ENCODE assay signal across 8 mouse cellular contexts in genomic region chr11:118490566-118491218, GRCm38 (mm10). TPM values are rescaled to one million over a fixed set of nuclear protein-coding genes. Genes with fewer than 3 reads are reported as not detected.
DNase-seq lines count a peak whose midpoint lies in the region; ATAC-seq and TF ChIP-seq lines count a peak whose summit lies in the region.

No protein-coding gene starts in this region.

- H3K27me3 ChIP-seq in hindbrain, embryonic 13.5 days = no peaks in the 10 kb centered on the region
- H3K27me3 ChIP-seq in limb, embryonic 15.5 days = peaks cover 8% of the 10 kb centered on the region
- H3K27me3 ChIP-seq in midbrain, postnatal 0 days (ENCODE audit: insufficient read depth, low read length) = no peaks in the 10 kb centered on the region
- H3K27me3 ChIP-seq in stomach, embryonic 16.5 days (ENCODE audit: control insufficient read depth, insufficient read depth, low read length) = no peaks in the 10 kb centered on the region

- peak overlapping the region; percentile 40; the same call in 1 of the 2 replicates for H3K9ac ChIP-seq in hindbrain, embryonic 13.5 days
- no peak overlapping the region for H3K9ac ChIP-seq in limb, embryonic 15.5 days
- no peak overlapping the region for H3K9ac ChIP-seq in midbrain, postnatal 0 days (replicated peaks; ENCODE audit: low read length, poor library complexity, severe bottlenecking)
- peak overlapping the region; percentile 54; the same call in 1 of the 2 replicates for H3K9ac ChIP-seq in stomach, embryonic 16.5 days (ENCODE audit: low read length)

- 18% methylated on average over 22 of the region's 22 CpGs for WGBS in hindbrain, embryonic 13.5 days
- WGBS in limb, embryonic 15.5 days = 23% methylated on average over 22 of the region's 22 CpGs
- 26% methylated on average over 22 of the region's 22 CpGs for WGBS in midbrain, postnatal 0 days
- 20% methylated on average over 22 of the region's 22 CpGs for WGBS in stomach, embryonic 16.5 days

- TF ChIP-seq CTCF in midbrain, postnatal 0 days (IDR thresholded peaks at IDR 0.05) = peak; percentile 75

- ATAC-seq in CD4-positive, CD25-positive, alpha-beta regulatory T cell, adult 4 months = no peak
- ATAC-seq in hindbrain, embryonic 13.5 days (ENCODE audit: low FRiP score) = no peak; the same call in 1 of the 2 replicates
- ATAC-seq in limb, embryonic 15.5 days (ENCODE audit: insufficient number of reproducible peaks, low FRiP score, low TSS enrichment, low read depth) = no peak
- ATAC-seq in midbrain, postnatal 0 days (ENCODE audit: low FRiP score) = no peak
- ATAC-seq in stomach, embryonic 16.5 days (ENCODE audit: insufficient read depth, low FRiP score) = peak; percentile 19; the same call in 1 of the 2 replicates

- DNase-seq in CD4-positive, CD25-positive, alpha-beta regulatory T cell, adult 2 months (ENCODE audit: low read depth, low spot score) = peak; percentile 78
- peak; percentile 57 for DNase-seq in cerebellum, adult 8-10 months
- peak; percentile 81 for DNase-seq in gastrocnemius, adult 18-20 months (ENCODE audit: low spot score)
- peak; percentile 54 for DNase-seq in midbrain, postnatal 0 days (ENCODE audit: low spot score)

- H3K4me3 ChIP-seq in hindbrain, embryonic 13.5 days = no peak overlapping the region
- H3K4me3 ChIP-seq in limb, embryonic 15.5 days = no peak overlapping the region
- H3K4me3 ChIP-seq in midbrain, postnatal 0 days (ENCODE audit: low read depth, low read length) = no peak overlapping the region
- H3K4me3 ChIP-seq in stomach, embryonic 16.5 days (replicated peaks; ENCODE audit: low read length) = peak overlapping the region; percentile 9; the same call in 1 of the 2 replicates

- H3K4me2 ChIP-seq in hindbrain, embryonic 13.5 days = 0 out of 2 replicates have a peak overlapping the region, but pooled peaks have one; percentile 18
- peak overlapping the region; percentile 15; the same call in 1 of the 2 replicates for H3K4me2 ChIP-seq in limb, embryonic 15.5 days
- H3K4me2 ChIP-seq in midbrain, postnatal 0 days (ENCODE audit: low read depth, low read length, poor library complexity, severe bottlenecking) = no peak overlapping the region
- H3K4me2 ChIP-seq in stomach, embryonic 16.5 days (ENCODE audit: low read depth, low read length) = peak overlapping the region; percentile 43

- peaks cover 9% of the 10 kb centered on the region for H3K36me3 ChIP-seq in hindbrain, embryonic 13.5 days
- peaks cover 15% of the 10 kb centered on the region for H3K36me3 ChIP-seq in limb, embryonic 15.5 days
- peaks cover 6% of the 10 kb centered on the region for H3K36me3 ChIP-seq in midbrain, postnatal 0 days (ENCODE audit: insufficient read depth, low read length)
- no peaks in the 10 kb centered on the region for H3K36me3 ChIP-seq in stomach, embryonic 16.5 days (ENCODE audit: control insufficient read depth, insufficient read depth, low read length)

- peak overlapping the region; percentile 76 for H3K27ac ChIP-seq in hindbrain, embryonic 13.5 days
- H3K27ac ChIP-seq in limb, embryonic 15.5 days = no peak overlapping the region
- no peak overlapping the region for H3K27ac ChIP-seq in midbrain, postnatal 0 days (ENCODE audit: low read depth, low read length)
- no peak overlapping the region for H3K27ac ChIP-seq in stomach, embryonic 16.5 days (ENCODE audit: low read length)

- no peaks in the 10 kb centered on the region for H3K9me3 ChIP-seq in hindbrain, embryonic 13.5 days
- no peaks in the 10 kb centered on the region for H3K9me3 ChIP-seq in limb, embryonic 15.5 days
- H3K9me3 ChIP-seq in midbrain, postnatal 0 days (ENCODE audit: low read length) = no peaks in the 10 kb centered on the region
- no peaks in the 10 kb centered on the region for H3K9me3 ChIP-seq in stomach, embryonic 16.5 days (replicated peaks; ENCODE audit: control insufficient read depth, low read length)

- H3K4me1 ChIP-seq in hindbrain, embryonic 13.5 days (replicated peaks) = peaks cover 68% of the 10 kb centered on the region
- peaks cover 33% of the 10 kb centered on the region for H3K4me1 ChIP-seq in limb, embryonic 15.5 days
- no peaks in the 10 kb centered on the region for H3K4me1 ChIP-seq in midbrain, postnatal 0 days (ENCODE audit: insufficient read depth, low read length)
- no peaks in the 10 kb centered on the region for H3K4me1 ChIP-seq in stomach, embryonic 16.5 days (ENCODE audit: control insufficient read depth, insufficient read depth, low read length)

RNA-seq across cellular contexts. Expression of gene Engase, which starts 14.1 kb away (rescaled TPM):
- polyA plus RNA-seq in CD4-positive, CD25-positive, alpha-beta regulatory T cell, adult 4 months (2017; shearing (Covaris generic)) = 1 to 10 TPM; 2.3 to 5.1 TPM
- total RNA-seq in gastrocnemius, adult 18-20 months (2021) = 1 to 10 TPM; 3.5 to 4.1 TPM
- polyA plus RNA-seq in hindbrain, embryonic 13.5 days (2015; fragmentation: Nextera tagmentation; extraction: Ambion mirVana) = 7.0 and 7.1 TPM in 2 replicates
- 6.1 and 6.6 TPM in 2 replicates for polyA plus RNA-seq in limb, embryonic 15.5 days (2015; fragmentation: Nextera tagmentation; extraction: Ambion mirVana)
- 8.7 and 13.6 TPM in 2 replicates for total RNA-seq in midbrain, postnatal 0 days (2014; rRNA removed)
- 5.1 and 5.3 TPM in 2 replicates for polyA plus RNA-seq in midbrain, postnatal 0 days (2015; fragmentation: Nextera tagmentation; extraction: Ambion mirVana)
- 10.0 and 11.3 TPM in 2 replicates for polyA plus RNA-seq in stomach, embryonic 16.5 days (2015; fragmentation: Nextera tagmentation; extraction: Ambion mirVana)

Comparison
In these comparisons a context has a peak if more than half of its experiments do, and no peak if none do; other contexts are left out.
1. H3K9ac ChIP-seq: peak in hindbrain, embryonic 13.5 days (single experiment) and stomach, embryonic 16.5 days (single experiment); none in limb, embryonic 15.5 days (single experiment) and midbrain, postnatal 0 days (single experiment).
2. Peak in every context shown above with its lines, with median percentiles within 50 percentile points of each other: DNase-seq.